Mouse (Mus musculus): ENCODE measurements at regions not wholly inside any gene's neighbourhood (a gene's known extent, or its start where the extent isn't known, plus 50 kb on each side); places are given as distances from the start of the nearest gene placed in this dataset.

GRCm38 (mm10) chr14:76258626-76259025, 147.9 kb downstream of the Nufip1 start:
- no peaks in the 10 kb centered on the region for H3K36me3 ChIP-seq (ENCODE audit: control insufficient read depth, insufficient read depth, low read length)
- WGBS: 2% methylated on average over 3 of the region's 3 CpGs
- H3K27ac ChIP-seq (ENCODE audit: low read depth, low read length): no peak overlapping the region
- H3K9ac ChIP-seq (ENCODE audit: low read length): no peak overlapping the region
- H3K4me2 ChIP-seq (ENCODE audit: low read length): no peak overlapping the region
- H3K9me3 ChIP-seq (replicated peaks; ENCODE audit: control insufficient read depth, low read length): no peaks in the 10 kb centered on the region
- DNase-seq (ENCODE audit: low spot score) (peak; percentile 67), ATAC-seq (no peak)
- no peak overlapping the region for H3K4me3 ChIP-seq (ENCODE audit: low read depth, low read length)
- no peaks in the 10 kb centered on the region for H3K27me3 ChIP-seq (replicated peaks; ENCODE audit: control insufficient read depth, insufficient read depth, low read length)
- H3K4me1 ChIP-seq (ENCODE audit: control insufficient read depth, insufficient read depth, low read length): peaks cover 31% of the 10 kb centered on the region

GRCm38 (mm10) chr14:76260628-76261293, 150.1 kb downstream of the Nufip1 start:
- DNase-seq (ENCODE audit: low spot score) (peak; percentile 81), ATAC-seq (peak; percentile 66)
- Histone ChIP-seq H3K27ac (ENCODE audit: low read depth, low read length) (peak overlapping the region; percentile 28), H3K4me1 (ENCODE audit: control insufficient read depth, insufficient read depth, low read length) (peaks cover 14% of the 10 kb centered on the region), H3K36me3 (ENCODE audit: control insufficient read depth, insufficient read depth, low read length) (no peaks in the 10 kb centered on the region), H3K9me3 (replicated peaks; ENCODE audit: control insufficient read depth, low read length) (no peaks in the 10 kb centered on the region), H3K27me3 (replicated peaks; ENCODE audit: control insufficient read depth, insufficient read depth, low read length) (no peaks in the 10 kb centered on the region), H3K9ac (ENCODE audit: low read length) (no peak overlapping the region), H3K4me3 (ENCODE audit: low read depth, low read length) (no peak overlapping the region), H3K4me2 (ENCODE audit: low read length) (no peak overlapping the region)
- 14% methylated on average over 5 of the region's 5 CpGs for WGBS

GRCm38 (mm10) chr14:76263682-76264081, 151.1 kb upstream of the Tsc22d1 start:
- H3K27me3 ChIP-seq (replicated peaks; ENCODE audit: control insufficient read depth, insufficient read depth, low read length): no peaks in the 10 kb centered on the region
- no peak overlapping the region for H3K27ac ChIP-seq (ENCODE audit: low read depth, low read length)
- no peak overlapping the region for H3K4me2 ChIP-seq (ENCODE audit: low read length)
- no peak overlapping the region for H3K4me3 ChIP-seq (ENCODE audit: low read depth, low read length)
- WGBS: 94% methylated on average over 5 of the region's 5 CpGs
- DNase-seq (ENCODE audit: low spot score) (no peak), ATAC-seq (no peak)
- H3K9me3 ChIP-seq (replicated peaks; ENCODE audit: control insufficient read depth, low read length): no peaks in the 10 kb centered on the region
- no peaks in the 10 kb centered on the region for H3K36me3 ChIP-seq (ENCODE audit: control insufficient read depth, insufficient read depth, low read length)
- H3K4me1 ChIP-seq (ENCODE audit: control insufficient read depth, insufficient read depth, low read length): peaks cover 3% of the 10 kb centered on the region; the same call in 1 of the 2 replicates
- no peak overlapping the region for H3K9ac ChIP-seq (ENCODE audit: low read length)

GRCm38 (mm10) chr14:76265819-76266218, 148.9 kb upstream of the Tsc22d1 start:
- Histone ChIP-seq H3K4me3 (ENCODE audit: low read depth, low read length) (no peak overlapping the region), H3K9me3 (replicated peaks; ENCODE audit: control insufficient read depth, low read length) (no peaks in the 10 kb centered on the region), H3K9ac (ENCODE audit: low read length) (no peak overlapping the region), H3K36me3 (ENCODE audit: control insufficient read depth, insufficient read depth, low read length) (no peaks in the 10 kb centered on the region), H3K4me1 (ENCODE audit: control insufficient read depth, insufficient read depth, low read length) (no peaks in the 10 kb centered on the region), H3K27me3 (replicated peaks; ENCODE audit: control insufficient read depth, insufficient read depth, low read length) (no peaks in the 10 kb centered on the region), H3K4me2 (ENCODE audit: low read length) (no peak overlapping the region), H3K27ac (ENCODE audit: low read depth, low read length) (no peak overlapping the region)
- 97% methylated on average over 5 of the region's 5 CpGs for WGBS
- ATAC-seq: no peak
- no peak for DNase-seq (ENCODE audit: low spot score)

GRCm38 (mm10) chr14:76266249-76266648, 148.5 kb upstream of the Tsc22d1 start:
- no peaks in the 10 kb centered on the region for H3K9me3 ChIP-seq (replicated peaks; ENCODE audit: control insufficient read depth, low read length)
- 82% methylated on average over 4 of the region's 4 CpGs for WGBS
- H3K27me3 ChIP-seq (replicated peaks; ENCODE audit: control insufficient read depth, insufficient read depth, low read length): no peaks in the 10 kb centered on the region
- H3K27ac ChIP-seq (ENCODE audit: low read depth, low read length): no peak overlapping the region
- no peak for DNase-seq (ENCODE audit: low spot score)
- no peak overlapping the region for H3K9ac ChIP-seq (ENCODE audit: low read length)
- no peak for ATAC-seq
- no peaks in the 10 kb centered on the region for H3K4me1 ChIP-seq (ENCODE audit: control insufficient read depth, insufficient read depth, low read length)
- H3K4me2 ChIP-seq (ENCODE audit: low read length): no peak overlapping the region
- no peaks in the 10 kb centered on the region for H3K36me3 ChIP-seq (ENCODE audit: control insufficient read depth, insufficient read depth, low read length)
- no peak overlapping the region for H3K4me3 ChIP-seq (ENCODE audit: low read depth, low read length)

GRCm38 (mm10) chr14:76267091-76267490, 147.7 kb upstream of the Tsc22d1 start:
- ATAC-seq: no peak

GRCm38 (mm10) chr14:76271190-76271589, 143.6 kb upstream of the Tsc22d1 start:
- Histone ChIP-seq H3K4me2 (ENCODE audit: low read length) (no peak overlapping the region), H3K9me3 (replicated peaks; ENCODE audit: control insufficient read depth, low read length) (no peaks in the 10 kb centered on the region), H3K27me3 (replicated peaks; ENCODE audit: control insufficient read depth, insufficient read depth, low read length) (no peaks in the 10 kb centered on the region), H3K4me1 (ENCODE audit: control insufficient read depth, insufficient read depth, low read length) (no peaks in the 10 kb centered on the region), H3K4me3 (ENCODE audit: low read depth, low read length) (no peak overlapping the region), H3K27ac (ENCODE audit: low read depth, low read length) (no peak overlapping the region), H3K9ac (ENCODE audit: low read length) (no peak overlapping the region), H3K36me3 (ENCODE audit: control insufficient read depth, insufficient read depth, low read length) (no peaks in the 10 kb centered on the region)
- 90% methylated on average over 11 of the region's 11 CpGs for WGBS
- DNase-seq (ENCODE audit: low spot score) (no peak), ATAC-seq (no peak)

More at GRCm38 (mm10) chr14:76267091-76267490, 147.7 kb upstream of the Tsc22d1 start:
- no peaks in the 10 kb centered on the region for H3K9me3 ChIP-seq (replicated peaks; ENCODE audit: control insufficient read depth, low read length)
- H3K4me3 ChIP-seq (ENCODE audit: low read depth, low read length): no peak overlapping the region
- H3K36me3 ChIP-seq (ENCODE audit: control insufficient read depth, insufficient read depth, low read length): no peaks in the 10 kb centered on the region
- no peak overlapping the region for H3K4me2 ChIP-seq (ENCODE audit: low read length)
- DNase-seq (ENCODE audit: low spot score): no peak
- H3K27ac ChIP-seq (ENCODE audit: low read depth, low read length): no peak overlapping the region
- H3K9ac ChIP-seq (ENCODE audit: low read length): no peak overlapping the region
- no peaks in the 10 kb centered on the region for H3K27me3 ChIP-seq (replicated peaks; ENCODE audit: control insufficient read depth, insufficient read depth, low read length)
- WGBS: 6% methylated on average over 4 of the region's 4 CpGs
- H3K4me1 ChIP-seq (ENCODE audit: control insufficient read depth, insufficient read depth, low read length): no peaks in the 10 kb centered on the region

- WGBS: 86% methylated on average over 4 of the region's 4 CpGs
- Histone ChIP-seq H3K4me2 (ENCODE audit: low read length) (no peak overlapping the region), H3K9me3 (replicated peaks; ENCODE audit: control insufficient read depth, low read length) (no peaks in the 10 kb centered on the region), H3K4me1 (ENCODE audit: control insufficient read depth, insufficient read depth, low read length) (no peaks in the 10 kb centered on the region), H3K27me3 (replicated peaks; ENCODE audit: control insufficient read depth, insufficient read depth, low read length) (no peaks in the 10 kb centered on the region), H3K4me3 (ENCODE audit: low read depth, low read length) (no peak overlapping the region), H3K36me3 (ENCODE audit: control insufficient read depth, insufficient read depth, low read length) (no peaks in the 10 kb centered on the region), H3K27ac (ENCODE audit: low read depth, low read length) (no peak overlapping the region), H3K9ac (ENCODE audit: low read length) (no peak overlapping the region)
- no peak for ATAC-seq
- DNase-seq (ENCODE audit: low spot score): no peak
These were observed 141.9 kb upstream of the Tsc22d1 start for GRCm38 (mm10) chr14:76272840-76273239.

- Histone ChIP-seq H3K27me3 (replicated peaks; ENCODE audit: control insufficient read depth, insufficient read depth, low read length) (no peaks in the 10 kb centered on the region), H3K9me3 (replicated peaks; ENCODE audit: control insufficient read depth, low read length) (no peaks in the 10 kb centered on the region), H3K36me3 (ENCODE audit: control insufficient read depth, insufficient read depth, low read length) (no peaks in the 10 kb centered on the region), H3K4me2 (ENCODE audit: low read length) (no peak overlapping the region), H3K4me3 (ENCODE audit: low read depth, low read length) (no peak overlapping the region), H3K27ac (ENCODE audit: low read depth, low read length) (no peak overlapping the region), H3K4me1 (ENCODE audit: control insufficient read depth, insufficient read depth, low read length) (no peaks in the 10 kb centered on the region), H3K9ac (ENCODE audit: low read length) (no peak overlapping the region)
- no peak for ATAC-seq
- WGBS: 93% methylated on average over 9 of the region's 9 CpGs
- no peak for DNase-seq (ENCODE audit: low spot score)
These were observed 138.1 kb upstream of the Tsc22d1 start for GRCm38 (mm10) chr14:76276655-76277054.
